Mouse (Mus musculus) intestine, embryonic 16.5 days (tissue): ENCODE data around the gene Ifitm6. TPM values are rescaled to one million over a fixed set of nuclear protein-coding genes. Genes with fewer than 3 reads are reported as not detected.

ENCODE experiments used
- ATAC-seq: fragments of 200-750 bp; cut with Nextera tagmentation; 2 replicates; pipeline ENCODE4 v1.8.0; 2017; ENCODE audit warnings: moderate TSS enrichment, moderate library complexity
- H3K27ac ChIP-seq: fragments of 300-500 bp; sonication (generic); 2 replicates; pipeline ENCODE4 v1.5.1; 2014; ENCODE audit warnings: mild to moderate bottlenecking, low read length
- H3K27me3 ChIP-seq: fragments of 300-500 bp; sonication (generic); replicated peaks from 2 replicates; pipeline ENCODE4 v1.6.1; 2014; ENCODE audit warnings: low read length, control low read depth, mixed read lengths; ENCODE audit not compliant: control insufficient read depth, insufficient read depth
- H3K36me3 ChIP-seq: fragments of 300-500 bp; sonication (generic); 2 replicates; pipeline ENCODE4 v1.6.1; 2014; ENCODE audit warnings: low read length, control low read depth; ENCODE audit not compliant: control insufficient read depth, insufficient read depth
- H3K4me1 ChIP-seq: fragments of 300-500 bp; sonication (generic); 2 replicates; pipeline ENCODE4 v1.6.1; 2014; ENCODE audit warnings: low read length, control low read depth, mixed read lengths; ENCODE audit not compliant: control insufficient read depth, insufficient read depth
- H3K4me2 ChIP-seq: fragments of 300-500 bp; sonication (generic); 2 replicates; pipeline ENCODE4 v1.6.1; 2014; ENCODE audit warnings: low read depth, low read length, control low read depth
- H3K4me3 ChIP-seq: fragments of 300-500 bp; sonication (generic); 2 replicates; pipeline ENCODE4 v1.5.1; 2014; ENCODE audit warnings: mild to moderate bottlenecking, low read length
- H3K9ac ChIP-seq: fragments of 300-500 bp; sonication (generic); 2 replicates; pipeline ENCODE4 v1.6.1; 2014; ENCODE audit warnings: low read depth, low read length
- H3K9me3 ChIP-seq: fragments of 300-500 bp; sonication (generic); 2 replicates; pipeline ENCODE4 v1.6.1; 2016; ENCODE audit warnings: low read length, control low read depth; ENCODE audit not compliant: control insufficient read depth
- WGBS: fragments of 180-500 bp; shearing (Covaris S2); extraction: QIAGEN DNeasy Blood & Tissue Kit; methylation state at CpG from one replicate; pipeline ENCODE4 v1.1.7; 2014; 5-methylcytosine and 5-hydroxymethylcytosine counted together
- polyA plus RNA-seq: library from polyadenylated mRNA; unstranded; fragments of >200 nt; fragmentation: Nextera tagmentation; extraction: Ambion mirVana; gene quantifications from 2 replicates; pipeline ENCODE4 v1.2.1, GENCODE M21; 2015

The Ifitm6 gene
- polyA plus RNA-seq, 1 experiment from 2014 or later: 1.9 TPM

GRCm38 (mm10) chr7:141057541-141057940, 39.8 kb upstream of the Ifitm6 start:
- no peak for ATAC-seq
- Histone ChIP-seq H3K4me3 (no peak overlapping the region), H3K4me1 (peaks cover 15% of the 10 kb centered on the region), H3K27ac (no peak overlapping the region), H3K4me2 (no peak overlapping the region), H3K9ac (no peak overlapping the region), H3K9me3 (no peaks in the 10 kb centered on the region), H3K27me3 (no peaks in the 10 kb centered on the region), H3K36me3 (no peaks in the 10 kb centered on the region)
- WGBS: 100% methylated on average over 1 of the region's 1 CpGs

GRCm38 (mm10) chr7:141056976-141057375, 39.3 kb upstream of the Ifitm6 start:
- H3K9ac ChIP-seq: no peak overlapping the region
- no peak overlapping the region for H3K4me3 ChIP-seq
- H3K27ac ChIP-seq: no peak overlapping the region
- H3K36me3 ChIP-seq: no peaks in the 10 kb centered on the region
- ATAC-seq: no peak
- peaks cover 15% of the 10 kb centered on the region for H3K4me1 ChIP-seq
- no peaks in the 10 kb centered on the region for H3K27me3 ChIP-seq
- H3K4me2 ChIP-seq: no peak overlapping the region
- no peaks in the 10 kb centered on the region for H3K9me3 ChIP-seq
- 85% methylated on average over 6 of the region's 6 CpGs for WGBS

GRCm38 (mm10) chr7:141055785-141056184, 38.1 kb upstream of the Ifitm6 start:
- no peak overlapping the region for H3K27ac ChIP-seq
- peaks cover 7% of the 10 kb centered on the region; the same call in 1 of the 2 replicates for H3K4me1 ChIP-seq
- WGBS: 78% methylated on average over 4 of the region's 4 CpGs
- no peak overlapping the region for H3K4me2 ChIP-seq
- H3K27me3 ChIP-seq: no peaks in the 10 kb centered on the region
- ATAC-seq: no peak
- no peaks in the 10 kb centered on the region for H3K36me3 ChIP-seq
- H3K9me3 ChIP-seq: no peaks in the 10 kb centered on the region
- no peak overlapping the region for H3K4me3 ChIP-seq
- H3K9ac ChIP-seq: no peak overlapping the region

DNA sequence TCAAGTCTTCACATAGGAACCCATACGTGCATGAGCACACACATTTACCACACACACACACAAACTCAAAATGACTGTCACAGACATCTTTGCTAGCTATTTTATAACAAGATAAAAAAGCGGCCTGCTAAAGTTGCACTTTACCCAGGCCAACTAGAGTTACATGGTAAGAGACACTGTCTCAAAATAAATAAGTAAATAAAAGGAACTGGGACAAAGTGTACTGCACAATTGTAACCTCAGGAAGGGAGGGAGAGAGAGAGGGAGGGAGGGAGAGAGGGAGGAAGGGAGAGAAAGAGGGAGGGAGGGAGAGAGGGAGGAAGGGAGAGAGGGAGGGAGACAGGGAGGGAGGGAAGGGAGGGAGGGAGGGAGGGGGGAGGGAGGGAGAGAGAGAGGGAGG, 34.7 kb upstream of the Ifitm6 start:
- no peak for ATAC-seq
- WGBS: 73% methylated on average over 2 of the region's 2 CpGs

GRCm38 (mm10) chr7:141052016-141052415, 34.3 kb upstream of the Ifitm6 start:
- no peak overlapping the region for H3K4me3 ChIP-seq
- H3K9ac ChIP-seq: no peak overlapping the region
- WGBS: 83% methylated on average over 4 of the region's 4 CpGs
- no peak overlapping the region for H3K4me2 ChIP-seq
- no peak for ATAC-seq
- no peaks in the 10 kb centered on the region for H3K36me3 ChIP-seq
- no peaks in the 10 kb centered on the region for H3K27me3 ChIP-seq
- no peaks in the 10 kb centered on the region for H3K9me3 ChIP-seq
- peaks cover 9% of the 10 kb centered on the region for H3K4me1 ChIP-seq
- no peak overlapping the region for H3K27ac ChIP-seq

More for the DNA sequence above, 34.7 kb upstream of the Ifitm6 start:
- no peak overlapping the region for H3K27ac ChIP-seq
- peaks cover 5% of the 10 kb centered on the region for H3K4me1 ChIP-seq
- H3K9me3 ChIP-seq: no peaks in the 10 kb centered on the region
- H3K27me3 ChIP-seq: no peaks in the 10 kb centered on the region
- H3K4me2 ChIP-seq: no peak overlapping the region
- no peak overlapping the region for H3K9ac ChIP-seq
- H3K36me3 ChIP-seq: no peaks in the 10 kb centered on the region
- no peak overlapping the region for H3K4me3 ChIP-seq

DNA sequence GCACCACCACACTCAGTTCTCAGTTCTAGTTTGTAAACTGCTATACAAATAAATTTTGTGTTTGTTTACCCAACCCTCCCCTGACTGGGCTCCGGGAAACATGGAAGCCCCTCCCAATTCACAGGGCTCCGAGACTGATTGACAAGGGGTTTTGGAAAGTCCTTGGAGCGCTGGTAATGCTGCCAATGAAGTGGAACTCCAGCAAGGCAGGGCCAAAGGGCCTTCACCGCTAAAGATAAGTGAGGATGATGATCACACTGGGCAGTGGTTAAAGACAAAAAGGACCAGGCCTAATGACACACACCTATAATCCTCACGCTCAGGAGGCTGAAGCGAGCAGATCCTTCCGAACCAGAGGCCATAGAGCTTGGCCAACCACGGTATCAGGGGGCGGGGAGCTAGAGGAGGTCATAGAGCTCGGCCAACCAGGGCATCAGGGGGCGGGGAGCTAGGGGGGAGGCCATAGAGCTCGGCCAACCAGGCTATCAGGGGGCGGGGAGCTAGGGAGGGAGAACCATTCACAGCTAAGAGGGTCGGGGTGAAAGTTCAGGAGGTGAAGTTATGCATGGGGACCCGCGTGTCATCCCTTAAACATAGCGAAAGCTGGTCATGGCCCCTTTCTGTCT, 33.4 kb upstream of the Ifitm6 start:
- Histone ChIP-seq H3K9ac (no peak overlapping the region), H3K4me2 (no peak overlapping the region), H3K9me3 (no peaks in the 10 kb centered on the region), H3K4me1 (peaks cover 11% of the 10 kb centered on the region), H3K27ac (no peak overlapping the region), H3K4me3 (no peak overlapping the region), H3K27me3 (no peaks in the 10 kb centered on the region), H3K36me3 (no peaks in the 10 kb centered on the region)
- 68% methylated on average over 17 of the region's 17 CpGs for WGBS
- no peak for ATAC-seq

- Histone ChIP-seq H3K27ac (no peak overlapping the region), H3K36me3 (no peaks in the 10 kb centered on the region), H3K4me1 (peaks cover 11% of the 10 kb centered on the region), H3K27me3 (no peaks in the 10 kb centered on the region), H3K9me3 (no peaks in the 10 kb centered on the region), H3K4me3 (no peak overlapping the region), H3K4me2 (no peak overlapping the region), H3K9ac (no peak overlapping the region)
- 78% methylated on average over 2 of the region's 2 CpGs for WGBS
- no peak for ATAC-seq
These were observed 31.6 kb upstream of the Ifitm6 start for GRCm38 (mm10) chr7:141049326-141049725.

DNA sequence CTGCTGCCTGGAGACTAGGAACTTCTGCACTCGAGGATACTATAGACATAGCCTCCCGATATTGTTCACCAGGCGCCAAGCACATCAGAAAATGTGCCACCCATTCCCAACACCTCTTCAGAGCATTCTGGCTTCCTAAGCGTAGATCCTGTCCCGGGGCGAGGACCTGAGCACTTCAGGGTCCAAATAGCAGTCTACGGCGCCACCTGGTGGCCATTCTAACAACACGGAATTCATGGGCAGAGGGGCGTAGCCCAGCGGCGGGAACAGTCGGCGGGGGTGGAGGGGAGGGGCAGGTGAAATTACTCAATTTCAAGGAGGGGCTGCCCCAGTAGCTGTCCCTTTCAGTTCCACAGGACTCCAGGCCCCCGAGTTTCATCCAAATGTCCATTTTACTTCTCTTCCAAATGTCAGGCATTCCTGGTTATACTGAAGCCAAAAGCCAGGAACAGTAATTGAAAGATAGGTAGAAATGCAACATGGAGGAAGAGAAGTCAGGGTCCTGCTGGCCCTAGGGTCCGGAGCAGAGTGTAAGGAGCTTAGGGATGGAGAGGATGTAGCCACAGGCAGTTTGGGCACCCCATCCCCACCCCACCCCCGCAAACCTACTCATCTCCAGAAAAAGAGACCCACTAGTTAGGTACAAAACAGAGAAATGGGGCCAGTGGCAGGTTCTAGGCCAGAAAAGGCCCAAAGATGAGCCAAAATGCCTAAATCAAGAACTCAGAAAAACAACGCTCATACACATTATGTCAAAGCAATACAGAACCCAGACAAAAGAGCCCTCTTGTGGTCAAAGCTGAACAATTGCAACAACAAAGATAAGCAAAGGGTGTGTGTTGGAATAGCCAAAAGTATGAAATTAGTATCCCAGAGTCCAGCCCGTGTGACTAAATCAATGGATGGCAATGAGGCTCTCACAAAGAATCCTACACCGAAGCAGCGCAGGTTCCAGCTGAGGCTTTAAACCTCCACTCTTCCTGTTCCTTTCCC, 30.8 kb upstream of the Ifitm6 start:
- peak overlapping the region; percentile 36 for H3K4me3 ChIP-seq
- H3K9ac ChIP-seq: peak overlapping the region; percentile 61
- H3K36me3 ChIP-seq: no peaks in the 10 kb centered on the region
- peaks cover 11% of the 10 kb centered on the region for H3K4me1 ChIP-seq
- H3K27ac ChIP-seq: peak overlapping the region; percentile 92
- H3K9me3 ChIP-seq: no peaks in the 10 kb centered on the region
- WGBS: 7% methylated on average over 21 of the region's 21 CpGs
- peak overlapping the region; percentile 89 for H3K4me2 ChIP-seq
- no peaks in the 10 kb centered on the region for H3K27me3 ChIP-seq
- ATAC-seq: peak; percentile 91

DNA sequence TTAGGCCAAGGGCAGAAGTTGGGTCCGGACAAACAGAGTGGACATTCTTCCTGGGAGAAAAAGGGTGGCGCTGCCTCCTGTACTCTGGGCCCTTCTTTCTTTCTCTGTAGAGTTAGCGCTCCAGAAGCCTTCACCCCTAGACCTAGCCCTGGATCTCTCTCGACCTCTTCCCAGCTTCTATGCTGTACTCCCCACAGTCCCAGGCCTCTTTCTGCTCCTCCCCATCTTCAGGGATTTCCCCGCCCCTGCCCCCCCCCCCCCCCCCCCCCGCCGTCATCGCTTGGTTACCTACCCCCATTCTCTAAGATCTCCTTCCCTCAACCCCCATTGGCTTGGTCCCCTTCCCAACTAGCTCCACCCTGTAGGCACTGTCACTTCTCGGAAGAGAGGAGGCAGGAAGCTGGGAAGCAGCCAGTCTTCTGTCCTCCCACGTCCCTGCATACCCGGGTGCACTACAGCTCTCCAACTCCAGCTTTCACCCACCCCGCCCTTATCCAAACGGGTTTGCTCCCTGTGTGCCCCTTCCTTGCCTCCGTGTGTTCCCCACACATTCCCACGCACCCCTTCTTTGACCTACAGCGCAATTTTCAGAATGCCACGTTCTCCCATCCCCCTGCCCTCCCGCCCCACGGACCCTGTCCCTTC, 30.0 kb upstream of the Ifitm6 start:
- 9% methylated on average over 15 of the region's 19 CpGs for WGBS
- peak overlapping the region; percentile 61 for H3K9ac ChIP-seq
- H3K27ac ChIP-seq: peak overlapping the region; percentile 92
- H3K27me3 ChIP-seq: no peaks in the 10 kb centered on the region
- H3K4me1 ChIP-seq: peaks cover 17% of the 10 kb centered on the region
- peak; percentile 90 for ATAC-seq
- peak overlapping the region; percentile 89 for H3K4me2 ChIP-seq
- H3K36me3 ChIP-seq: no peaks in the 10 kb centered on the region
- no peaks in the 10 kb centered on the region for H3K9me3 ChIP-seq
- H3K4me3 ChIP-seq: peak overlapping the region; percentile 36
